Mouse (Mus musculus): ENCODE results near the gene Klhl32. TPM values are rescaled to one million over a fixed set of nuclear protein-coding genes. Genes with fewer than 3 reads are reported as not detected.

The Klhl32 gene
- total RNA-seq, 2 experiments from 2014 or later: 3.1 to 3.4 TPM

DNA sequence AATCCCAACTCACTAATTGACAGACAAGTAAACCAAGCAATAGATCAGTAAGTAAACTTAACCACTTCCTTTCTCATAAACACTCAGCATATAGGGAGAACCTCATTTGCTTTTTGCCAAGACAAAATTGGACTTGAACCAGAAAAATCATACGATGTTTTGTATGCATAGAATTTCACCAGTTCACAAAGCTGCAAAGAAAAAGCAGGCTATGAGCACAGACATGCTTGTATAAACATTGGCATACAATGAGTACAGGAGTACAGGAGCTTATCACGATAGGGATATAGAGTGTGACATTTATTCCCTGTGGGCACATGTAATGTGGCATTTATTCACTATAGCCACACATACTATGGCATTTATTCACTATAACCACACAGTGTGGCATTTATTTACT is 220.5 kb downstream of the Klhl32 start:
- DNase-seq: no peak

- no peak for DNase-seq
Observed at GRCm38 (mm10) chr4:24627871-24628270, 223.1 kb downstream of the Klhl32 start.

- DNase-seq: peak; percentile 36
Observed at GRCm38 (mm10) chr4:24626686-24627085, 224.2 kb downstream of the Klhl32 start.

DNA sequence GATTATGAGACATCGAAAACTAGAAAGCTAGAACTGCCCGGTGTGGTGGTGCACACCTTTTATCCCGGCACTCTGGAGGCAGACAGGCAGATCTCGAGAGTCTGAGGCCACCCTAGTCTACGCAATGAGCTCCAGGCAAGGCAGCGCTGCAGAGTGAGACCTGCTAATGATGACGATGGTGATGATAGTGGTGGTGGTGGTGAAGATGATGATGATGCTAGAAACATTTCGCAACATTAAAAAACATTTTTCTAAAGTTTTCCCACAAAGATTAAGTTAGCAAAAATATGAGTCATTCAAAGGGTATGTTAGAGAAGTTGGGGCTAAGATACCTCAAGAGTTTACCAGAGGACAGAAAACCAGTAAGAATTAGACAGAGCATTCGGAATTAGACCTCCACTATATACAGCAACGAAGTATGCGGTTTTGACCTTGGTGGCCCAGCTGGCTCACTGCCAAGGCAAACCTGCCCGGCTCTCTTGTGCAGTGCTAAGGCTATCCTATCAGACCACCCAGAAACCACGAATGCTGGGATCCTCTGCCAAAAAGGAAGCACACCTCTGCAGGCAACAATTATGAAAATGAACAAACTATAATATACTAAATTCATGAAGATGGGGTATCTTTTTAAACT is 224.9 kb downstream of the Klhl32 start:
- peak; percentile 58 for DNase-seq

GRCm38 (mm10) chr4:24621422-24622187 is 229.3 kb downstream of the Klhl32 start:
- DNase-seq: no peak

GRCm38 (mm10) chr4:24620440-24620839 is 230.5 kb downstream of the Klhl32 start:
- DNase-seq: no peak

GRCm38 (mm10) chr4:24620005-24620404 is 230.9 kb downstream of the Klhl32 start:
- no peak for DNase-seq

- no peak for DNase-seq
Observed at GRCm38 (mm10) chr4:24609564-24609963, 241.4 kb downstream of the Klhl32 start.

DNA sequence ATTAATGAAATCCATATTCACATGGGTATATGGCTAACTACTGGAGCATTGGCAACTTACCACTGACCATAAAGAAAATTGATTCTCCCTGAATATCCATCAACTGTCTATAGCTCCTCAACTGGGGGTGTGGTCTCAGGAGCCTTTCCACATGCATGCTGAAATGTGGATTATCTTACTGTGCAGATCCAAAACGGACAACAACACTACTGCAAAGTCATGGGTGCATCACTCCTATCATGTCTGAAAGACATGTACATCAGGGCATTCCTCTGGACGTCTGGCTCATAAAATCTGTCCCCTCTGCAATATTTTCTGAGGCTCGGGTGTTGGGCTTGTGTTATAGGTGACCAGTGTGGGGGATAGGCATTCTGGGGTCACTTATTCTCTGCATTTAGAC is 241.8 kb downstream of the Klhl32 start:
- no peak for DNase-seq

- no peak for DNase-seq
Observed at GRCm38 (mm10) chr4:24601711-24602110, 249.2 kb downstream of the Klhl32 start.

GRCm38 (mm10) chr4:24598637-24599036 is 252.3 kb downstream of the Klhl32 start:
- DNase-seq: no peak

DNA sequence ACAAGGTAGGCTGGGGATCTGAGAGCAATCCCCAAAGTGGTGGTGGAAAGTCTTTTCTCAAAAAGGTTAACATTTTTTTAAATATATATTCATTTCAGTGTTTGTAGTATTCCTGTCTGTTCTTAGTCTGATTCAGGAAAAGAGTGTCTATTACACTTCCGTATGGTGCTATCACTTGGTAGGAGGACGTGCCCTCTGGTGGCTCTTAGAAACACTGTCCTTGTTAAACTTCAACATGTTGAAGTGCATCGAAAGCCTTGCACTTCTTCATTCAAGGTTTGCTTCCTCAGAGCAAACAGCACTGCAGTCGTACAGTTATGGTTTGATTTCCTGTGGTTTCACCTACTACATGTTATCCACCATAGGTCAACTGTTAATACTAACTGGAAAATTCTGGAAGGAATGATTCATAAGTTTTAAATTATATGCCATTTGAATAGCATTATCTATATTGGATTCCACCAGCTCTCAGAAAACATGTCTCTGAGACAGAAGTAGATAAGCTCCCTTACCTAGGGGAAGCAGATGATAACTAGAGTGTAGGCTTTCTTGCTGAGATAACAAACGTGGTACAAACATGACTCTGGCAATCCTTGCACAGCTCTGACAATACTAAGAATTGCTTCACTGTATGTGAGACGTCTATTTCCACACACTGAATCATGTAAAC is 253.8 kb downstream of the Klhl32 start:
- no peak for DNase-seq

DNA sequence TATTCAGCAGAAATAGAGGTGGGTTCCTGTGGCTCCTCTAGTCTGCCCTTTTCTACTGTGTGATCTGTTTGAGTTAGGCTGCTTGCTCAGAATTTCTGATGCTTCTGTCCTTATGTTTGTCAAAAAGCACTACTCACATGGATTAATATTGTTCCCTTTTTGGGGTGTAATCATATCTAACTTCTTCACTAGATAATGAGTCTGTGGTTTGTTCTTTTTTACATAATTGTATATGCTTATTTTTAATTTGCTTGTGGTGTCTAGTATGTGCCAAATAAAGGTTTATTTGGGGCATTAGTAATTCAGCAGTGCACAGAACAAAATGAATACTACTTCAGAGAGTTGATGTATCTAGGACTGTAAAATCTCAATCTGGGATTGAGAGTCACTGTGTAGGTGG is 256.1 kb downstream of the Klhl32 start:
- no peak for DNase-seq

GRCm38 (mm10) chr4:24583997-24584396 is 266.9 kb downstream of the Klhl32 start:
- no peak for DNase-seq

- DNase-seq: no peak
Observed at GRCm38 (mm10) chr4:24582295-24582694, 268.6 kb downstream of the Klhl32 start.

DNA sequence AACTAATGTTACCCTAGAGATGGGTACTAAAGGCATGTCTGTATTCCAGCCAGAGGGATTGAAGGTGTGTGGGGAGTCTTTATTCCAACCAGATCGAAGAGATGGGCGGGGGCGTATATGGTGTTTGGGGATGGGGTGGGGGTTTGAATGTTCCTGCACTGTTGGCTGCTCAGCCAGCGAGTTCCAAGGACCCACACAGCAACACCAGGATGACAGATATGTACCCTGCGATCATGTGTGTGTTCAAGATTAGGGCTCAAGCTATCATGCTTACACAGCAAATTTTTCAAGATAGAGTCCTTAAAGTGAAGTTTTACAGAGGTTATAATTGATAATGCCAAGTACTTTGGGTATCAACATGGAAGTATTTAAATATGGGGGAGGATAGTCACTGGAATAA is 273.3 kb downstream of the Klhl32 start:
- DNase-seq: no peak

DNA sequence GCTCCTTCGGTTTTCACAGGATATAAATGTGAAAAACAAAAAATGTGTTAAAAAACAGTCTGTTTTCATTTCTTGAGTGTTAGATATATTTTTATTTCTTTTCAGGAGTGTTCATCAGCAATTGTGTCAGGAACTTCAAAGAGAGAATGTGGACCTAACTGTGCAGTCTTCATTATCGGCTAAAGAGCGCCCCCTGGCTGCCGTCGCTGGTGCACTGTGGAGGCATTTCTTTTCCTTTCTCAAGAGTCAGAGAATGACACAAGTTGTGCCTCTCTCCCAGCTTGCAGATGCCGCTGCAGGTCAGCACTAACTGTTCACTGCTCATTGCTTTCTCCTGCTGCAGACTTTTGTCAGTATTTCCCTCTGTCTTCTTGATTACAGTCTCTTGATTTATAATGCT is 276.6 kb downstream of the Klhl32 start:
- peak; percentile 89 for DNase-seq

GRCm38 (mm10) chr4:24568989-24569556 is 281.9 kb downstream of the Klhl32 start:
- DNase-seq: no peak

DNA sequence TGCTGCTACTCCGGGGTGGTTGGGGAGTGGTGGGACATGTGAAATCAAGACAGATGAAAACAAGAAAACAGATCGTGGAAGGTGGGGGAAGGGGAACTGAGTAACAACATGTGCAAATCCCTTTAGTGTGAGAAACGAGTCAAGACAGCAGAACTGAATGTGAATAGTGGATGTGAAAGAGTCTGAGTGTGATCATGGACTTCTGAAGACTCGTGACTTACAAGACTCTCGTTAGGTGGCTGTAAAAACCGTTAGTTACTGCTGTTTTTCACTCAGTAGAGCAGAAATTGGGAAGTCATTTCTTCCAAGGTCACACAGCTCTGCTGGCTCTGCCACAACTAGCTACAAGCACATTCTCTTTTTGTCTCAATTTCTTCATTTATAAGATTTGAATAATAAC is 282.9 kb downstream of the Klhl32 start:
- no peak for DNase-seq
